Mouse (Mus musculus): Measurements from ENCODE around the gene Chpt1. TPM values are rescaled to one million over a fixed set of nuclear protein-coding genes. Genes with fewer than 3 reads are reported as not detected.

Chpt1 gene
- polyA plus RNA-seq, 1 experiment: 28.7 TPM

DNA sequence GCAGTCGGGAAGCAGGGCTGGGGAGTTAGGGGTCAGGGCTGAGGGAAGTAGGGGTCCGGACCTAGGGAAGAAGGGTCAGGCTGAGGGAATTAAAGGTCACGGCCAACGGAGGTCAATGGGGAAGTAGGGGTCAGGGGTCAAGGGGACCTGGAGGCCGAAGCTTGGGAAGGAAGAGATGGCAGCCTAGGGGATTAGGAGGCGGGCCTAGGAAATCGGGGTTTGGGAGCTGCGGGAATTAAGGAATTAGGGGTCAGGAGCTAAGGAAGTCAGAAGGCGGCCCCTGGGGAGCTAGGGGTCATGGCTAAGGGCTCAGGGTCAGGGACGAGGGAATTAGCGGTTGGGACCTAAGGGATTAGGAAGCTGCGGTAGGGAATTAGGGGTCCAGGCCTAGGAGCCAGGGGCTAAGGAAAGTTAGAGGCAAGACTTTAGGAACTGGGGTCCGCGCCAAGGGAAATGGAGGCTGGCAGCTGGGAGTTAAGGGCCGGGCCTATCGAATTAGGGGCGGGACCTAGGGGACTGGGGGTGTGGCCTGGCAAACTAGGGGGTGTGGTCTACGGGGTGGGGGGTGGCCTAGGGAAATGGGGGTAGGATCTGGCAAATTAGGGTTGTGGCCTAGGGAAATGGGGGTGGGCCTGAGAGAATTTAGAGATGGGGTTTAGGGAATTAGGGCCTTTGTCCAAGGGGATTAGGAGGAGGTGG is 43.6 kb downstream of the Chpt1 start:
- Histone ChIP-seq H3K4me3 (ENCODE audit: control insufficient read depth, insufficient read depth, low read length) (no peak overlapping the region), H3K27me3 (ENCODE audit: control insufficient read depth, insufficient read depth, low read length) (no peaks in the 10 kb centered on the region), H3K36me3 (ENCODE audit: control insufficient read depth, insufficient read depth, low read length) (no peaks in the 10 kb centered on the region), H3K27ac (ENCODE audit: control insufficient read depth, insufficient read depth, low read length) (no peak overlapping the region), H3K4me1 (replicated peaks; ENCODE audit: control insufficient read depth, insufficient read depth, low read length) (no peaks in the 10 kb centered on the region)
- TF ChIP-seq POLR2A (IDR thresholded peaks at IDR 0.05; ENCODE audit: control insufficient read depth, extremely low read depth, insufficient read depth, low read length, poor library complexity) (no peak), CTCF (IDR thresholded peaks at IDR 0.05; ENCODE audit: borderline replicate concordance, control insufficient read depth, extremely low read depth, insufficient read depth, low read length, poor library complexity) (no peak)
- DNase-seq: no peak
- WGBS: 95% methylated on average over 18 of the region's 18 CpGs

GRCm38 (mm10) chr10:88459502-88459992 is 44.3 kb downstream of the Chpt1 start, which contains the start of gene Sycp3:
Gene Sycp3 (plus strand): TSS chr10:88459569.
- WGBS: 94% methylated on average over 33 of the region's 33 CpGs
- H3K4me1 ChIP-seq (replicated peaks; ENCODE audit: control insufficient read depth, insufficient read depth, low read length): no peaks in the 10 kb centered on the region
- H3K4me3 ChIP-seq (ENCODE audit: control insufficient read depth, insufficient read depth, low read length): no peak within 1 kb of the TSS
- H3K27ac ChIP-seq (ENCODE audit: control insufficient read depth, insufficient read depth, low read length): no peak within 1 kb of the TSS
- DNase-seq: no peak
- no peaks in the 10 kb centered on the region for H3K36me3 ChIP-seq (ENCODE audit: control insufficient read depth, insufficient read depth, low read length)
- H3K27me3 ChIP-seq (ENCODE audit: control insufficient read depth, insufficient read depth, low read length): no peaks in the 10 kb centered on the region
- TF ChIP-seq POLR2A (IDR thresholded peaks at IDR 0.05; ENCODE audit: control insufficient read depth, extremely low read depth, insufficient read depth, low read length, poor library complexity): no peak
- TF ChIP-seq CTCF (IDR thresholded peaks at IDR 0.05; ENCODE audit: borderline replicate concordance, control insufficient read depth, extremely low read depth, insufficient read depth, low read length, poor library complexity): no peak

GRCm38 (mm10) chr10:88457816-88458215 is 46.1 kb downstream of the Chpt1 start:
- Histone ChIP-seq H3K4me1 (replicated peaks; ENCODE audit: control insufficient read depth, insufficient read depth, low read length) (no peaks in the 10 kb centered on the region), H3K4me3 (ENCODE audit: control insufficient read depth, insufficient read depth, low read length) (no peak overlapping the region), H3K27me3 (ENCODE audit: control insufficient read depth, insufficient read depth, low read length) (no peaks in the 10 kb centered on the region), H3K27ac (ENCODE audit: control insufficient read depth, insufficient read depth, low read length) (no peak overlapping the region), H3K36me3 (ENCODE audit: control insufficient read depth, insufficient read depth, low read length) (no peaks in the 10 kb centered on the region)
- WGBS: 68% methylated on average over 6 of the region's 6 CpGs
- no peak for DNase-seq
- no peak for TF ChIP-seq POLR2A (IDR thresholded peaks at IDR 0.05; ENCODE audit: control insufficient read depth, extremely low read depth, insufficient read depth, low read length, poor library complexity)
- TF ChIP-seq CTCF (IDR thresholded peaks at IDR 0.05; ENCODE audit: borderline replicate concordance, control insufficient read depth, extremely low read depth, insufficient read depth, low read length, poor library complexity): no peak

DNA sequence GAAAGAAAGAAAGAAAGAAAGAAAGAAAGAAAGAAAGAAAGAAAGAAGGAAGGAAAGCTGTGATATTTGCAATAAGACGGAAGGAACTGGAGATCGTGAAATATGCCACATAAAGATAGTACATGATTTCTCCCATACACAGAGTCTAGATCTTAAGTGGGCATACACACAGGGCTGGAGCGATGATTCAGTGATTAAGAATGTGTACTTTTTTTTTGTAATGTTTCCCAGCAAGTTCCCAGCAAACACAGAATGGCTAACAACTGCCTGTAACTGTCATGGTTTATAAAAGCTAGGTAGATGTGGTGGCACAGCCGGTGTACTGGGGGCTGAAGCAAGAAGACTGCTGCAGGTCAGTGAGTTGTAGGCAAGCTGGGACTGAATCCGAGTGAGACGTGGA is 51.9 kb downstream of the Chpt1 start:
- H3K4me1 ChIP-seq (replicated peaks; ENCODE audit: control insufficient read depth, insufficient read depth, low read length): no peaks in the 10 kb centered on the region
- no peak overlapping the region for H3K27ac ChIP-seq (ENCODE audit: control insufficient read depth, insufficient read depth, low read length)
- 91% methylated on average over 6 of the region's 6 CpGs for WGBS
- DNase-seq: no peak
- TF ChIP-seq POLR2A (IDR thresholded peaks at IDR 0.05; ENCODE audit: control insufficient read depth, extremely low read depth, insufficient read depth, low read length, poor library complexity) (no peak), CTCF (IDR thresholded peaks at IDR 0.05; ENCODE audit: borderline replicate concordance, control insufficient read depth, extremely low read depth, insufficient read depth, low read length, poor library complexity) (no peak)
- no peak overlapping the region for H3K4me3 ChIP-seq (ENCODE audit: control insufficient read depth, insufficient read depth, low read length)
- no peaks in the 10 kb centered on the region for H3K27me3 ChIP-seq (ENCODE audit: control insufficient read depth, insufficient read depth, low read length)
- no peaks in the 10 kb centered on the region for H3K36me3 ChIP-seq (ENCODE audit: control insufficient read depth, insufficient read depth, low read length)

- no peaks in the 10 kb centered on the region for H3K27me3 ChIP-seq (ENCODE audit: control insufficient read depth, insufficient read depth, low read length)
- H3K27ac ChIP-seq (ENCODE audit: control insufficient read depth, insufficient read depth, low read length): no peak overlapping the region
- H3K4me3 ChIP-seq (ENCODE audit: control insufficient read depth, insufficient read depth, low read length): no peak overlapping the region
- 90% methylated on average over 2 of the region's 2 CpGs for WGBS
- DNase-seq: no peak
- TF ChIP-seq POLR2A (IDR thresholded peaks at IDR 0.05; ENCODE audit: control insufficient read depth, extremely low read depth, insufficient read depth, low read length, poor library complexity) (no peak), CTCF (IDR thresholded peaks at IDR 0.05; ENCODE audit: borderline replicate concordance, control insufficient read depth, extremely low read depth, insufficient read depth, low read length, poor library complexity) (no peak)
- H3K36me3 ChIP-seq (ENCODE audit: control insufficient read depth, insufficient read depth, low read length): no peaks in the 10 kb centered on the region
- H3K4me1 ChIP-seq (replicated peaks; ENCODE audit: control insufficient read depth, insufficient read depth, low read length): no peaks in the 10 kb centered on the region
These were observed 52.7 kb downstream of the Chpt1 start for GRCm38 (mm10) chr10:88451221-88451620.

DNA sequence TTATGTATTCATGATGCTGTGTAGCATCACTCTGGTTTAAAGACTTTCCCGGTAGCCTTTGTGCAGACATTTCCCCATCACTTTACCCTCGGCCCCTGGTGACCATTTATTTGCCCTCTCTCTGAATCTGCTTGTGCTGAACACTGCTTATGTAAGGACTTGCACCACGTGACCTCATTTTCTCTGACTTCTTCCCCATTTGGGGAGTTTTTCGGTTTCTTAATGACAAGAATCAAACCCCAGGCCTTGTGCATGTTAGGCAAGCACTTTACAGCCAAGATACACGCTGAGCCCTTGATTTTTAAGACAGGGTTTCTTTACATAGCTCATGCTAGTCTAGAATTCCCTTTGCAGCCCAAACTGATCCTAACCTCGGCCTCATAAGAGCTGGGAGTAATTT is 62.6 kb downstream of the Chpt1 start:
- no peaks in the 10 kb centered on the region for H3K4me1 ChIP-seq (replicated peaks; ENCODE audit: control insufficient read depth, insufficient read depth, low read length)
- H3K27ac ChIP-seq (ENCODE audit: control insufficient read depth, insufficient read depth, low read length): no peak overlapping the region
- 91% methylated on average over 6 of the region's 6 CpGs for WGBS
- no peak overlapping the region for H3K4me3 ChIP-seq (ENCODE audit: control insufficient read depth, insufficient read depth, low read length)
- H3K36me3 ChIP-seq (ENCODE audit: control insufficient read depth, insufficient read depth, low read length): peaks cover 9% of the 10 kb centered on the region
- no peaks in the 10 kb centered on the region for H3K27me3 ChIP-seq (ENCODE audit: control insufficient read depth, insufficient read depth, low read length)
- no peak for DNase-seq
- TF ChIP-seq CTCF (IDR thresholded peaks at IDR 0.05; ENCODE audit: borderline replicate concordance, control insufficient read depth, extremely low read depth, insufficient read depth, low read length, poor library complexity): no peak
- no peak for TF ChIP-seq POLR2A (IDR thresholded peaks at IDR 0.05; ENCODE audit: control insufficient read depth, extremely low read depth, insufficient read depth, low read length, poor library complexity)

Data from thymus, adult 2 months (tissue).